ENCODE assay signal across 8 mouse cellular contexts in the genomic region with DNA sequence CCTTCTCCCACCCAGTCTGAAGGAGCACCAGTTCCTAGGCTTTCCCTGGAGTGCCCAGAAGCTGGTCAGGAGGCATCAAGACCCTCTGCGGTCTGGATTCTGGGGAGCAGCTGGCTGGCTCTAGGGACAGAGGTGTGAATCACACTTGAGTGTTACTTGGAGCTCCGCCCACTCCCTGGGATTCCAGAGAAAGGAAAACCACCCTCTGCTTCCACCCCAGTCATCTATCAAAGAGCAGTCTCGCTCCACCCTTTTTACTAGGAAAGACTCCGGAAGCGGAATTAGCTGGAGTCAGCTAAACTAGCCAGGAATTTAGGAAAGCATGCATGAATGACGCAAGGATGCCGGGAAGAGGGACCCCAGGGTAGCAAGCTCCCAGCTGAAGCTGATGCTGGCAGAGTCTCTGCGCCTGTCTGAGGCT. TPM values are rescaled to one million over a fixed set of nuclear protein-coding genes. Genes with fewer than 3 reads are reported as not detected.
DNase-seq lines count a peak whose midpoint lies in the region; ATAC-seq lines count a peak whose summit lies in the region.
"Had no signal": no experiment of that assay in that cellular context is flagged by ENCODE, and none has a peak within 500 bp of the region (broad histone marks: within the 10 kb centered on the region; RNA-seq: fewer than 3 reads in every experiment).

No protein-coding gene starts in this region.

- no peaks in the 10 kb centered on the region for H3K36me3 ChIP-seq in midbrain, embryonic 15.5 days (replicated peaks)

- no peaks in the 10 kb centered on the region for H3K27me3 ChIP-seq in midbrain, embryonic 15.5 days (replicated peaks)

- ATAC-seq in midbrain, embryonic 15.5 days (replicated peaks) = no peak
- no peak for ATAC-seq in CD4-positive, CD25-positive, alpha-beta regulatory T cell, adult 4 months

- no peaks in the 10 kb centered on the region for H3K9me3 ChIP-seq in midbrain, embryonic 15.5 days

- H3K27ac ChIP-seq in midbrain, embryonic 15.5 days = no peak overlapping the region
- H3K27ac ChIP-seq: macrophage had no signal

- H3K9ac ChIP-seq in midbrain, embryonic 15.5 days = no peak overlapping the region

- peaks cover 6% of the 10 kb centered on the region; the same call in 1 of the 2 replicates for H3K4me1 ChIP-seq in midbrain, embryonic 15.5 days

- DNase-seq in 3T3-L1 (ENCODE audit: low read depth, low spot score) = peak; percentile 95
- peak; percentile 87 for DNase-seq in ZHBTc4 (ENCODE audit: low read depth, low spot score)
- DNase-seq in heart, adult 9 months (ENCODE audit: low spot score in 2 of 2) = peak; percentile 69 to 77
- peak; percentile 73 for DNase-seq in kidney, postnatal 10 days
- DNase-seq in spleen, adult 18-20 months = no peak

- 25% methylated on average over 8 of the region's 8 CpGs for WGBS in midbrain, embryonic 15.5 days

- H3K4me2 ChIP-seq in midbrain, embryonic 15.5 days = peak overlapping the region; percentile 14; the same call in 1 of the 2 replicates

- no peak overlapping the region; the same call in 1 of the 2 replicates for H3K4me3 ChIP-seq in midbrain, embryonic 15.5 days

RNA-seq across cellular contexts. Expression of gene Loxl4, which starts 18.9 kb away (rescaled TPM):
- polyA plus RNA-seq in midbrain, embryonic 15.5 days (2015; fragmentation: Nextera tagmentation; extraction: Ambion mirVana) = 0.14 TPM in 2 replicates
- polyA plus RNA-seq in CD4-positive, CD25-positive, alpha-beta regulatory T cell, adult 4 months (2017; shearing (Covaris generic)) = under 1 TPM; 0.39 to 0.47 TPM
- polyA plus RNA-seq: macrophage had no signal

Comparison
In these comparisons a context has a peak if more than half of its experiments do, and no peak if none do; other contexts are left out.
1. DNase-seq: peak in 3T3-L1 (single experiment), ZHBTc4 (single experiment), heart, adult 9 months (2 of 2) and kidney, postnatal 10 days (single experiment); none in spleen, adult 18-20 months (0 of 2).